Mouse (Mus musculus) kidney, postnatal 0 days (tissue): Measurements from ENCODE around the gene Gucy1b2. TPM values are rescaled to one million over a fixed set of nuclear protein-coding genes. Genes with fewer than 3 reads are reported as not detected.

ENCODE experiments used
- ATAC-seq: fragments of 200-750 bp; cut with Nextera tagmentation; replicated peaks from 2 replicates; pipeline ENCODE4 v1.8.0; 2017; ENCODE audit warnings: low read depth, moderate number of reproducible peaks, moderate TSS enrichment, moderate library complexity; ENCODE audit not compliant: low FRiP score
- DNase-seq: peaks from one replicate; pipeline ENCODE4 v3.0.0-alpha.2; 2016; ENCODE audit warnings: low spot score
- H3K27ac ChIP-seq: fragments of 300-500 bp; sonication (generic); 2 replicates; pipeline ENCODE4 v1.5.1; 2014; ENCODE audit warnings: mild to moderate bottlenecking
- H3K27me3 ChIP-seq: fragments of 300-500 bp; sonication (generic); 2 replicates; pipeline ENCODE4 v1.6.1; 2014; ENCODE audit warnings: low read length, mixed read lengths; ENCODE audit not compliant: insufficient read depth
- H3K36me3 ChIP-seq: fragments of 300-500 bp; sonication (generic); 2 replicates; pipeline ENCODE4 v1.6.1; 2014; ENCODE audit warnings: low read length, mixed read lengths; ENCODE audit not compliant: insufficient read depth
- H3K4me1 ChIP-seq: fragments of 300-500 bp; sonication (generic); replicated peaks from 2 replicates; pipeline ENCODE4 v1.6.1; 2014; ENCODE audit warnings: antibody characterized with exemption, low read length, mixed read lengths; ENCODE audit not compliant: insufficient read depth
- H3K4me2 ChIP-seq: fragments of 300-500 bp; sonication (generic); 2 replicates; pipeline ENCODE4 v1.6.1; 2014; ENCODE audit warnings: mild to moderate bottlenecking, low read length, moderate library complexity, mixed read lengths
- H3K4me3 ChIP-seq: fragments of 300-500 bp; sonication (generic); replicated peaks from 2 replicates; pipeline ENCODE4 v1.5.1; 2014; ENCODE audit warnings: low read depth, low read length
- H3K9ac ChIP-seq: fragments of 300-500 bp; sonication (generic); 2 replicates; pipeline ENCODE4 v1.6.1; 2014; ENCODE audit warnings: low read depth, low read length
- H3K9me3 ChIP-seq: fragments of 300-500 bp; sonication (generic); replicated peaks from 2 replicates; pipeline ENCODE4 v1.6.1; 2016; ENCODE audit warnings: low read length, inconsistent platforms, mixed read lengths
- CTCF ChIP-seq: IDR thresholded peaks from 2 replicates; pipeline ENCODE4 v1.5.1; 2016; ENCODE audit warnings: antibody characterized with exemption, low read depth, mild to moderate bottlenecking, moderate library complexity
- WGBS: fragments of 180-500 bp; shearing (Covaris S2); extraction: QIAGEN DNeasy Blood & Tissue Kit; methylation state at CpG from one replicate; pipeline ENCODE4 v1.1.7; 2014; 5-methylcytosine and 5-hydroxymethylcytosine counted together
- polyA plus RNA-seq: library from polyadenylated mRNA; unstranded; fragments of >200 nt; fragmentation: Nextera tagmentation; extraction: Ambion mirVana; gene quantifications from 2 replicates; pipeline ENCODE4 v1.2.1, GENCODE M21; 2015

The Gucy1b2 gene
- polyA plus RNA-seq, 1 experiment from 2014 or later, result not detected

DNA sequence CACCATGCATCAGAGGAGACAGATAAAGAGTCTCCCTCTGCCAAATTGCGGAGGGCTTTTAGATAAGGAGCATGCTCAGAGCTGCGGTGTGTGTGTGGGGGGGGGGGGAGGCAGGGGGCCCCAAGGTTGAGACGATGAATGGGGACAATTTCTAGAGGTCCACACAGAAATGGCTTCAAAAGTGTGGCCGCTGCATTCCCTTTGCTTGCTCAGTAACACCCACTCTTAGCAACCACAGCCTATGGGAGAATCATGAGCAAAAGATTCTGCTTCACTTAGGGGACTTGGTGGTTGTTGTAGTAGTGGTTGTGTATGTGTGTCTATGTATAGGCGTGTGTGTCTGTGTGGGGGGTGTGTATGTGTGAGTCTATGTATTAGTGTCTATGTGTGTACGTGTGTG, 75.5 kb downstream of the Gucy1b2 start:
- no peak for TF ChIP-seq CTCF
- WGBS, result 94% methylated on average over 6 of the region's 6 CpGs
- H3K9me3 ChIP-seq, result no peaks in the 10 kb centered on the region
- H3K36me3 ChIP-seq, result no peaks in the 10 kb centered on the region; the same call in 1 of the 2 replicates
- no peaks in the 10 kb centered on the region for H3K27me3 ChIP-seq
- no peaks in the 10 kb centered on the region for H3K4me1 ChIP-seq
- H3K4me3 ChIP-seq, result no peak overlapping the region
- no peak for DNase-seq
- H3K9ac ChIP-seq, result no peak overlapping the region
- ATAC-seq, result no peak
- no peak overlapping the region for H3K27ac ChIP-seq
- H3K4me2 ChIP-seq, result no peak overlapping the region

GRCm38 (mm10) chr14:62379391-62379790, 76.7 kb downstream of the Gucy1b2 start:
- Histone ChIP-seq H3K4me2 (no peak overlapping the region), H3K36me3 (no peaks in the 10 kb centered on the region; the same call in 1 of the 2 replicates), H3K9ac (no peak overlapping the region), H3K4me3 (no peak overlapping the region), H3K4me1 (no peaks in the 10 kb centered on the region), H3K27ac (no peak overlapping the region), H3K27me3 (no peaks in the 10 kb centered on the region), H3K9me3 (no peaks in the 10 kb centered on the region)
- no peak for DNase-seq
- no peak for ATAC-seq
- 86% methylated on average over 2 of the region's 2 CpGs for WGBS
- TF ChIP-seq CTCF, result no peak

GRCm38 (mm10) chr14:62376115-62376514, 80.0 kb downstream of the Gucy1b2 start:
- ATAC-seq (no peak), DNase-seq (no peak)
- 0 out of 2 replicates have a peak, but pooled peaks cover 4% of the 10 kb centered on the region for H3K4me1 ChIP-seq
- no peak overlapping the region for H3K27ac ChIP-seq
- H3K4me3 ChIP-seq, result no peak overlapping the region
- H3K27me3 ChIP-seq, result no peaks in the 10 kb centered on the region
- H3K9me3 ChIP-seq, result no peaks in the 10 kb centered on the region
- no peak for TF ChIP-seq CTCF
- 75% methylated on average over 2 of the region's 2 CpGs for WGBS
- no peak overlapping the region for H3K4me2 ChIP-seq
- no peak overlapping the region for H3K9ac ChIP-seq
- no peaks in the 10 kb centered on the region; the same call in 1 of the 2 replicates for H3K36me3 ChIP-seq

DNA sequence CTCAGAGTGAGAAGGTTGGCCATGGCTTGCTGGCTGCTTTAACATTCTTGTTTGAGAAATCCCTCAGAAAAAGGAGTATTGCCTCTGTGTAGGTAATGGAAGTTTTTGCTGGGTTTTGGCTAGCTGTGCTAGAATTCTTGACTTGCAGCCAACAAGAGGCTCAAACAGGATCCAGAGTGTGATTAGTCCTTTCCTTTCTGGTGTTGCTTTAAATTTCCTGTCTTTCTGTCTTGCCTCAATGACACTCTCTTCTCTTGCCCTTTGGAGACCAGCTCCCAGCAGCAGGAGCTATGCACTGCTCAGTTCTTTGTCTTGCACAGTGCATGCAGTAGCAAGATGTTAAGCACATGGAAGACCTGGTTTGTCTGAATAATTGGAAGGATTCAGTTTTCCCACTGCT, 80.4 kb downstream of the Gucy1b2 start:
- ATAC-seq, result no peak
- DNase-seq, result peak; percentile 70
- no peak for TF ChIP-seq CTCF

GRCm38 (mm10) chr14:62374001-62374400, 82.1 kb downstream of the Gucy1b2 start:
- Histone ChIP-seq H3K4me1 (0 out of 2 replicates have a peak, but pooled peaks cover 11% of the 10 kb centered on the region), H3K27ac (no peak overlapping the region), H3K27me3 (no peaks in the 10 kb centered on the region), H3K36me3 (no peaks in the 10 kb centered on the region; the same call in 1 of the 2 replicates), H3K4me3 (no peak overlapping the region), H3K4me2 (peak overlapping the region; percentile 3; the same call in 1 of the 2 replicates), H3K9ac (no peak overlapping the region), H3K9me3 (no peaks in the 10 kb centered on the region)
- no peak for TF ChIP-seq CTCF
- WGBS, result 40% methylated on average over 10 of the region's 10 CpGs
- DNase-seq, result no peak
- ATAC-seq, result no peak

More for the DNA sequence above, 80.4 kb downstream of the Gucy1b2 start:
- H3K27ac ChIP-seq, result no peak overlapping the region
- H3K9me3 ChIP-seq, result no peaks in the 10 kb centered on the region
- H3K9ac ChIP-seq, result no peak overlapping the region
- H3K4me2 ChIP-seq, result no peak overlapping the region
- no peaks in the 10 kb centered on the region; the same call in 1 of the 2 replicates for H3K36me3 ChIP-seq
- H3K4me3 ChIP-seq, result no peak overlapping the region
- no peaks in the 10 kb centered on the region for H3K27me3 ChIP-seq
- 0 out of 2 replicates have a peak, but pooled peaks cover 4% of the 10 kb centered on the region for H3K4me1 ChIP-seq

DNA sequence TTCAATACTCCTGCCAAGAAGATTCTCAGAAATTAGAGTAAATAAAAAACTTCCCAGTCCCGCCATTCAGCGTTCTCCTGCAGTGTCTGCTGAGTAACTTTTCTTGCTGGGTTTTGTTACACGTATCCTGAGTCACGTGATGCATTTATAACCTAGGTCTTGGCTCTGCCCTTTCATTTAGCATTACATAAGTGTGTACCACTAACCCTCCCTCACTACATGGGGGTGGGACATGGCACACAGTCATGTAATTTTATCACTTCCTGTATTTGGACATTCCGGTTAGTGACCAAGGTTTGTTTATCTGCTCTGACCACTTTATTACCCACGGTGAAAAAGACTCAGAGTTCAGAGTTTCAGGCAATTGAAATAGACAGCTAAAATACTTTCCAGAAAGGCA, 85.3 kb downstream of the Gucy1b2 start:
- Histone ChIP-seq H3K9me3 (no peaks in the 10 kb centered on the region), H3K9ac (no peak overlapping the region), H3K4me1 (0 out of 2 replicates have a peak, but pooled peaks cover 11% of the 10 kb centered on the region), H3K36me3 (0 out of 2 replicates have a peak, but pooled peaks cover 6% of the 10 kb centered on the region), H3K4me2 (peak overlapping the region; percentile 4; the same call in 1 of the 2 replicates), H3K27ac (no peak overlapping the region), H3K27me3 (no peaks in the 10 kb centered on the region), H3K4me3 (no peak overlapping the region)
- ATAC-seq (no peak), DNase-seq (peak; percentile 68)
- WGBS, result 21% methylated on average over 6 of the region's 6 CpGs
- TF ChIP-seq CTCF, result no peak

- no peak for ATAC-seq
- 94% methylated on average over 2 of the region's 2 CpGs for WGBS
- no peak for TF ChIP-seq CTCF
Measured at GRCm38 (mm10) chr14:62363774-62364173, 92.3 kb downstream of the Gucy1b2 start.

More at GRCm38 (mm10) chr14:62363774-62364173, 92.3 kb downstream of the Gucy1b2 start:
- Histone ChIP-seq H3K27me3 (no peaks in the 10 kb centered on the region), H3K4me1 (no peaks in the 10 kb centered on the region), H3K4me2 (no peak overlapping the region), H3K4me3 (no peak overlapping the region), H3K36me3 (0 out of 2 replicates have a peak, but pooled peaks cover 16% of the 10 kb centered on the region), H3K27ac (no peak overlapping the region), H3K9me3 (no peaks in the 10 kb centered on the region), H3K9ac (no peak overlapping the region)
- DNase-seq, result no peak
